Comparison of ENCODE assay signal across 27 mouse cellular contexts in the genomic region with DNA sequence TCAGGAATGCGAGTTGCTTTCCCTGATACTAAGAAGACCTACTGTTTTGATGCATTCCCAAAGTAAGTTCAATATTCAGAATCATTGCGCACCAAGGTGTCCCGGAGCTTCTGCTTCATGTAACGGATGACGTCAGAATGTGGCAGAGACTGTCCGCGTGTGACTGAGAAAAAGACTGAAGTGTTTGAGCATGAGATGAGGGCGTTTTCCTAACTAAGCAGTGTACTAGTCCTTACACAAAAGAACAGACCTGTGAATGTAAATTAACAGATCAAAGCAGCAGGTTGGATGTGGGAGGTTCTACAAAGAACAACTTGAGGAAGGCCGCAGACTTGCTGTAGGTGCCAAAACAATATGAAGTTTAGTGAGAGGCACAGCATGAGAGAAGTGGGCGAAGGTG.
"Had no signal": no experiment of that assay in that cellular context is flagged by ENCODE, and none has a peak within 500 bp of the region (broad histone marks: within the 10 kb centered on the region; RNA-seq: fewer than 3 reads in every experiment).

No protein-coding gene starts in this region.

- DNase-seq: gastrocnemius, adult 2 months; gastrocnemius, postnatal 10 days; gastrocnemius, postnatal 25 days; heart, adult 2 months; heart, postnatal 14 days; heart, postnatal 36 days; kidney, adult 18-20 months; kidney, adult 8-10 months; kidney, postnatal 10 days; kidney, postnatal 25 days; kidney, postnatal 4 days; liver; liver, embryonic 13.5 days; liver, postnatal 0 days had no signal

- ATAC-seq: hindbrain, embryonic 16.5 days; inflammation-experienced regulatory T-cells, adult 6 months; intestine, embryonic 15.5 days; intestine, postnatal 0 days; liver, postnatal 0 days had no signal

- H3K9me3 ChIP-seq: heart, embryonic 13.5 days; heart, embryonic 15.5 days; hindbrain, embryonic 13.5 days; intestine, embryonic 15.5 days; limb, embryonic 10.5 days; limb, embryonic 12.5 days; liver, embryonic 13.5 days; liver, embryonic 15.5 days had no signal

- H3K4me1 ChIP-seq: heart, embryonic 13.5 days; heart, embryonic 15.5 days; hindbrain, embryonic 13.5 days; intestine, embryonic 15.5 days; limb, embryonic 10.5 days; limb, embryonic 12.5 days; liver, embryonic 13.5 days; liver, embryonic 15.5 days had no signal

- H3K27me3 ChIP-seq: heart, embryonic 13.5 days; heart, embryonic 15.5 days; hindbrain, embryonic 13.5 days; intestine, embryonic 15.5 days; limb, embryonic 12.5 days; liver, embryonic 13.5 days; liver, embryonic 15.5 days had no signal

- H3K4me2 ChIP-seq: heart, embryonic 11.5 days; heart, embryonic 13.5 days; heart, embryonic 15.5 days; hindbrain, embryonic 13.5 days; intestine, embryonic 15.5 days; limb, embryonic 12.5 days; liver, embryonic 11.5 days; liver, embryonic 13.5 days; liver, embryonic 15.5 days had no signal

- H3K27ac ChIP-seq: gastrocnemius, adult 2 months; heart, adult 2 months; heart, embryonic 13.5 days; heart, embryonic 15.5 days; hindbrain, embryonic 13.5 days; intestine, embryonic 15.5 days; left cerebral cortex, adult 2 months; limb, embryonic 10.5 days; limb, embryonic 12.5 days; liver, embryonic 13.5 days; liver, embryonic 15.5 days had no signal

- H3K4me3 ChIP-seq: gastrocnemius, adult 2 months; heart, adult 2 months; heart, embryonic 13.5 days; heart, embryonic 15.5 days; hindbrain, embryonic 13.5 days; intestine, embryonic 15.5 days; left cerebral cortex, adult 2 months; limb, embryonic 10.5 days; limb, embryonic 12.5 days; liver, embryonic 13.5 days; liver, embryonic 15.5 days had no signal

- H3K9ac ChIP-seq: heart, embryonic 13.5 days; heart, embryonic 15.5 days; hindbrain, embryonic 13.5 days; intestine, embryonic 15.5 days; limb, embryonic 12.5 days; liver, embryonic 13.5 days; liver, embryonic 15.5 days; liver, postnatal 0 days had no signal
